Mouse (Mus musculus) R1 (cell line): Measurements from ENCODE around the gene Ndufb11.
A peak's percentile ranks its signal among the peaks of the same experiment; 100 is the strongest.

Experiments used
- DNase-seq: peaks from one replicate; pipeline ENCODE4 v3.0.0-alpha.2; 2018; ENCODE audit warnings: low read depth, low spot score

Ndufb11 gene

DNA sequence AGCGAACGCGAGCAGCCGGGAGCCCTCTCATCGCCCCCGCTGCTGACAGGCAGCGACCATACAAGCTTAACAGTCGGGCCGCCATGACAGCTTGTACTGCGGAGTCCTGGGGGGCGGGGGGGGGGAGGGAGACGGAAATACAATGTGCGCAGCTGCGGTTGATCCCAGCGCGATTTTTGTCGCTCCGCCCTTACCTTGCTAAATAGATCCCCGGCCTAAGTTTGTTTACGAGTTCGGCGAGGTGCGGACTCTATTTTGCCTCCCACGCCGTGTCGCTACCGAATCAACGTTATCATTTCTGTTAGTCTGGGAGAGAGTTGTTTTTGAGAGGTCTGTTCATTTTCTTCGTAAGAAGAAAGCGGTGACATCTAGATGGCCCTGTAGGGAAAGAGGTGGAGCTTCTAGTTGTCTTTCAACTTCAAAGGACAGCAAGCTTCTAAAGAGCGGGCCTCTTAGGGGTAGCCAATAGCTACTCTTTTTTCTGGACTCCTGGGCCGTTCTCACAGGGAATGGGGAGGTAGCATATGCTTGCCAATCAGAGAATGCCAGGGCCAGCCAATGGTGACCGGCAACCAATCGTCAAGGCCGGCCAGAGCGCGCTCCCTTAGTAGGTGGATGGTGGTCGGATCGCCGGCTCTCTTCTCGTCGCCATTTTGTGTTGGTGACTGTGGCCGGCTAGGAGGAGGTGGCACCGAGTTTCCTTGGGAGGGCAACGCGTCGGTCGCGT lies at the start of gene Ndufb11, which contains the start of gene Rbm10:
Gene Ndufb11, minus strand, starts transcription at position 444 of the 727 bp plus-strand sequence.
Gene Rbm10, plus strand, starts transcription at position 328 of the 727 bp plus-strand sequence.
- DNase-seq = peak; percentile 93

DNA sequence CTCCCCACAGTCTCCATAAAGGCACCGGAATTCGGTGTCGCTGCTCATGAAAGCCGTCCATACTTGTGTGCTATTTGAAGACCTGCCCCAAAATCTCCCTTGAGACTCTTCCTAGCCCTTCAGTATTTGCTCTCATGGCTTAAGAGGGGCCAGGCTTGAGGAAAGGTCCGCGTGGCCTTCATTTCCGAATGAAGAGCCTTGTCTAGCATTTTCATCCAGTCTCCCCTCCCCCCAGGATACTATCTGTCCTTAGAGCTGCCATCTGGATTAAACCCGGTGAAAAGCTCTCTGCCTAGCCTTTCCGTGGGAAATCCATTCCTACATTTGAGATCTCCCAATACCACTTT lies 46.0 kb upstream of the Ndufb11 start:
- no peak for DNase-seq

DNA sequence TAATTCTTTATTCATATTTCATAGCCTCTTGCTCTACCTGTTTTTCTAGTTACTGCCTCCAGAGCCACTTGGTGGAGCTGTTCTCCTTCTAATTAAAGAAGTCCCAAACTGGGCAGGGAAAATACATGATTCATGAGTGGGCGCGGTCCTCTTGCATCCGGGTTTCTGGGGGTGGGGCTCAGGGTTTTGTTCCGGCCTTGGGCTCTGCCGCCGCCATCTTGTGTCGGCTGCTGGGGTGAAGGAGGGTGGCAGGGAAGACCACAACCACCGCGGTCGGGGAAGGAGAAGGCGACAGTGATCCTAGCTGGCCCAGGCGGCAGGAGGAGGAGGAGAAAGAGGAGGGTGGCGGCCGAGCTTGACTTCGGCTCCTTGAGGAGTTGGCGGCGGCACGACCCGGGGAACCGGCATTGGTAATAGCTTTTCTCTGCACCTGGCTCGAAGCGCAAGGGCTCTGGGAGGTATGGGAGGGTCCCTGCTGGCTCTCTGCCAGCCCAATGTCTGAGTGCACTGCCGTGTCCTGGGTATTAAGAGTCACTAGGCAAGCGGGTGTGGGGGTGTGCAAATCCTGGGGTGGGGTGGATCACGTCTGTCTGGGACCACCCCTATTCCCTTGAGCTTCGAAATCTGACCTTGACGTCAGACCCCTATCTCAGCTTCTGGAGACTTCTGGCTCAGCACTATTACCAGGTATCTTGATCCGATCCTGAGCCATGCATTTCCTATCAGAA lies 45.5 kb upstream of the Ndufb11 start:
- DNase-seq = peak; percentile 95

DNA sequence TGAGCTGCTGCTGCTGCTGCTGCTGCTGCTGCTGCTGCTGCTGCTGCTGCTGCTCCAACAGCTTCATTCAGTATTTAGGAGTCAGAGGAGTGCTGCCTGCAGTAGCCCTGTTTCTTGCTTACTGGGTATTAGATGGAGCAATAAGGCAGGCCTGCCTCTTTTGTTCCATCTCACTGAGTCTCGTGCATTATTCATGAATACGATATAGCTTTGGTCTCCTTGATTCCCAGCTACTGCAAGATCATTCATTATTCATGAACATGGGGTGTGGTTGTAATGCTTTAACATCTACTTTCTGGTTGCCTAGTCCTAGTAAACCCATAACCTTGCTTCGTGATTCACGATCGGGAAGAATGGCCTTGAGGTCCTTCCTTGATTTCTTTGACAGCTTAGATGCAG lies 44.9 kb upstream of the Ndufb11 start:
- DNase-seq = no peak

DNA sequence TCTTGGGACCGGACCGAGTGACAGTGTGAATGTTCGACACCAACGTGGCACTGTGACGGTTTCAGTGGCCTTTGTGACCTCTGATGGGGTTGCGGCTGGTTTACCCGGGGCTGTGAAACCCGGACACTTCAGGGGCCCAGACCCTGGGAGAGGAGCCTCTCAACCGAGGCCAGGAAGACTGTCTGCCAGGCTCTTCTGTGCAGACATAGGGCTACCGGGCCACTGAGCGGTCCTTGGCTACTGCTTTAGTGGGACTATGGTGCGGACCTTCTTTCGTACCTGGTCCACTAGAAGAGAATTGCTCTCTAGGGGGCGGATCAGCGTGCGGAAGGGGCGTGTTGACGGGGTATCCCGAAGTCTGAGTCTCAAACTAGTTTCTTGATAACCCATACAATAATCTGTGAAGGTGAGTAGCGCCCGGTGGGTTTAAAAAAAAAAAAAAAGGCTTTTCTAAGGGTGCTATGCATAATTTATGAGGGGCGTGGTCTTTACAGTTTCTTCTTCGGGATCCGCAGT lies 41.5 kb upstream of the Ndufb11 start:
- peak; percentile 54 for DNase-seq

DNA sequence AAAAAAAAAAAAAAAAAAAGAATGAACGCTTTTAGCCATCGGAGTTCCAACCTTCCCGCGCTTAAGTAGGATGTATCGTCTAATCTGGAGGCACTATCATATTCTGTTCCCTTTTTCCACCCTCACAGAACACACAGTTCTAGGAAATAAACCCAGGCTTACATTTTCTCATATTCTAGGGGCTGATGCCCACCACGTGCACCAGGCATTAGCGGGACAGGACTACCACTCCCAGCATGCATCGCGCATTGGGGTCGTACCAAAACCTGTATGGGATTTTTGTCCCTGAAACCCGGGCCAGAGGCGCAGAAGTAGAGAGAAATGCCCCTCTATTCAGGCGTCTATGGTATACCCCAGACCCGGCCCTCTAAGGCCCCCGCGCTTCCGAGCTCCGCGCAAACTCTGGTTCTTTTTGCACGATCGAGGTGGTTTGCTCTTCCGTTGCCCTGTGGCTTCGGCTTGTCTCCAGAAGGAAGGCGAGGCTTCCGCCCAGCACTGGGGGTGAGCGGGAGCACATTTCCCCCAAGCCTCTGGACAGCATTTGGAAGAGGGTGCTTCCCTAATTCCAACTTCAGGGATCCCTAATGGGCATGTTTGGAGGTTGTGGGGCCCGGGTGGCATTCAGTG lies 40.7 kb upstream of the Ndufb11 start, which contains the start of gene Uba1:
Gene Uba1, plus strand, starts transcription at position 301 of the 627 bp plus-strand sequence.
- peak; percentile 95 for DNase-seq

DNA sequence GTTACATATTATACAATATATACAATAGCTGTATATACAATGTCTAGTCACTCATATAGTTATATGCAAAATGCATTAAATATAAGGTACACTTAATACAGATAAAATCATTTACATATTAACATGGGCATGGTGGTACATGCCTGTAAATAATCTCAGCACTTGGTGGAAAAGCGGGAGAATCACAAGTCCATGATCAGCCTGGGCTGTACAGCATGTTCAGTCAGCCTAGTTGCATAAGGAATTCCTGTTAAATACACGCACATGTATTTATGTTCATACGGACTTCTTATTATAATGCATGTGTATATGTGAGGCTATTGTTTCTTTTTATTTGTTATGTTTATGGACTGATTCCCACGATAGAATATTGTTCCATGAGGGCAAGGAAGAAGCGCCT lies 40.2 kb upstream of the Ndufb11 start:
- DNase-seq = no peak

DNA sequence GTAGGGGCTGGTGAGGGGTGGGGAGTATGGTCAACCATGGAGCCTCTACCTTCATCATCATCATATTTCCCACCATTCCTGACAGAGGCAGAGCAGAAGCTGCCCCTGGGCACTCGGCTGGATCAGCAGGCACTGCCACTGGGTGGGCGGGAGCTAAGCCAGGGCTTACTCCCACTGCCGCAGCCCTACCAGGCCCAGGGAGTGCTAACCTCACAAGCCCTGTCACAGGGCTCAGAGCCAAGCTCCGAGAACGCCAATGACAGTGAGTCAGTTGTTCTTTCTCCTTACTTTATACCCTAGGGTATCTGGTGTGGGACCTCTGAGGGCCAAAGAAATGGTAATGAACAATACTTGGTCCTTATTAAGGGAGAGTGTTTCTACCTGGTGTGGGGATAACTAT lies 27.4 kb upstream of the Ndufb11 start:
- no peak for DNase-seq

DNA sequence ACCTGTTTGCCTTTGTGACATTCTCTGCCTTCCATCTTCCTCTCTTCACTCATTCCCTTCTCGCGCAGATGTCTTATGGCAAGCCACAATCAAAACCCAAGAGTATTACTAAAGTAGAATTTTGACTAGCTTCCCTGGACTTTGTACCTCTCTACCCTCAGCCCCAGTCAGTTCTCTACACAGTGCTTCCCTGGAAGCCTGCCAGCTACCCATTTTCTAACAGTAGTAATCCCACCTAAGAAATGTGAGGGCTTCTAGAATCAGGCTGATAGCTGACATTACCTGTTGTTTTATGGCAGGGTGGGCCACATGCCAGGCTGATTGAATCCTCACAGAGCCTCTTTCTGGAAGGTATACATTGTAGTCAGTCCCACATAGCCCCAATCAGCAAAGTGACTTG lies 20.7 kb upstream of the Ndufb11 start:
- no peak for DNase-seq

DNA sequence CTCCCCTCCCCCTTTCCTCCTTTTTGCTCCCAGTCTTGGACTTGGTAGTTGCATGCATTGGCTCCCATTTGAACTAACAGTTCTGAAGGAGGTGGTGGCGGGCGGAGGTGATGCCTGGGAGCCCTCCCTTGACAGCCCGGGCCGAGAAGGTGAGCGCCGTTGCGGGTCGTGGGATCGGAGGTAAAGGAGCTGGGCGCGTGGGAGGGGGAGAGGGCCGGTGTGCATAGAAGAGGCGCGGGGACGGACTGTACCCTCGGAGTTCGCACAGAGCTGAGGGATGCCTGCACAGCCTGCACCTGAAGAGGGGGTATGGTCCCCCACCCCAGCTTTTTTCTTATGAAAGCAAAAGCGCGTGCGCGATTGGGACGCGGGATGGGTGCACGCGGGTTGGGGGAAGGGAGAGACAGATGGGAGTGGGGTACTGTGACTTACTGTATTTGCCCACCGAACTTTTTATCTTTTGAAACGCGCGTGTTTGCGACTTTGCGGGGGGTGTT lies 532 bp upstream of the Ndufb11 start:
- peak; percentile 48 for DNase-seq

DNA sequence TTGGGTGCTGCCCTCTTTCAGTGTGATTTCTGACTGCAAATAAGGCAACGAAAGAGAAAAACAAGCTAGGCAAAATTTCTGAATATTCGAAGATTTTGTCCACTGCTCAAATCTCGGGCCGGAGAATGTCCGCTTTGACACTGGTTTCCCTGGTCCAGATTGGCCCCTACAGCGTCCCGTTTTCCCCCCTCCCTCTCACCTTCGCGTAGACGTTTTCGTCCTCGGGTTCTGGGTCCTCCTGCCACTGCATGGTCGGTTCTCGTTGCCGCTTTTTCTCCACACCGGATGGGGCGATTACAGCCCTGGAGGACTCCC lies 601 bp downstream of the Ndufb11 start:
- DNase-seq = no peak

DNA sequence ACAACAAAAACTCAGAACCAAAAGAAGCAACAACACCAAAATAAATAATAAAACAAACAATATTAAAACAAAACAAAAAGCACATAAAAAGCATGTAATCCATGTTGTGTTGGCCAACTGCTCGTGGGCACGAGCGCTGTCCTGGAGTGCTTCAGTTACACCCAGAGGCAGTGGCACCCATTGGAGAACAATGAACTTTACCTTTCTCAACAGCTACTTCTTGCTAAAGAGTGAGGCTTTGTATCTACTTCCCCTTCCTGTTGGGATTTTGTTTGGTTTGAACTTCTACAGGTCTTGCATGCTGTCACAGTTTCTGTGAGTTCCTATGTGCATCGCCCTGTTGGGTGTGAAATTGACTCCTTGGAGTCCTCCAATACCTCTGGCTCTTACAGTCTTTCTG lies 8.9 kb downstream of the Ndufb11 start:
- no peak for DNase-seq

DNA sequence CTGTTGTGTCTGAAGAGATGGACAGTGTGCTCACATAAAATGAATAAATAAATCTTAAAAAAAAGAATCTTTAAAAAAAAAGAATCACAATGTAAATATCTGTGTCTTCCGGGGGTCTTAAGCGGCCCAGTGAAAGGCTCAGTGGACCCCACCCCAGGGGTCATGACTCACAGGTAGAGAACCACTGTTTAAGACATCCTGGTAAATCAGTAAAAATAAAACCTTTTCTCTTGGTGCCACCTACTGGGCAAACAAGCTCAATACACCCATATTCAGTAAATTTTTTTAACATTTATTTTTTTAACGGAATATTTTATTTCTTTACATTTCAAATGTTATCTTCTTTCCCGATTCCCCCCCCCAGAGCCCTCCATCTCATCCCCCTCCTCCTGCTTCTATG lies 29.5 kb downstream of the Ndufb11 start:
- DNase-seq = peak; percentile 1

DNA sequence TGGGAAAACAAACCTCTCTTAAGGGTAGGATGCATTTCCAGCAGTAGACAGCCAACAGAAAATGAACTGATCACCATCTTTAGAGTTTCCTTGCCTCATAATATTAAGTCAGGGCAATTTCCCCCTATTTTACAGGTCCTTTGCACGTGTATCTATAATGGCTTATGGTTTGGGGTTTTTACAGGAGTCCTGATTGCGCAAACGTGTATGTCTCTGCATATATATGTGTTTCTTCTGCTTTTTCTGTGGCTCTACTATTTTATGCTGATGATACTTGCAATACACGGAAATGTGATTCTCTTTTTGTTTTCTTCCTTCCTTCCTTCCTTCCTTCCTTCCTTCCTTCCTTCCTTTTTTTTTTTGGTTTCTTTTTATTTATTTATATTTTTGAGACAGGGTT lies 43.5 kb downstream of the Ndufb11 start:
- DNase-seq = no peak

DNA sequence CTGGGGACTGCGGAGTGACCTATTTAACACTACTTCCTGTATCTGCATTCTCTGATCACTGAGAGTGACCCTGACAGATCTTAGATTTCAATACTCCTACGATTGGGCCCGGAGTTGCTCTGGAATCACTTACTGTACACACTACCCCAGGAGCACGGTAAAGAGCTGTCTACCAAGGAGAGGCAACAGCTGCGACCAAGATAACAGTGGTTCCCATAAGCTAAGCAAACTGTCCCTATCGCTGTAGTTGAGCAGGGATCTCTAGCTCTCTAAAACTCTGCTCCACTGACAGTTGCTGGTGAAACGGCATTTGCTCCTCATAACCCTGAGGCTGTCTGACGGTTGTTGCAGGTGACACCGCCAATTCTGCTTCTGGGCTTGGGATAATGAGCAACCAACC lies 44.7 kb downstream of the Ndufb11 start:
- no peak for DNase-seq

DNA sequence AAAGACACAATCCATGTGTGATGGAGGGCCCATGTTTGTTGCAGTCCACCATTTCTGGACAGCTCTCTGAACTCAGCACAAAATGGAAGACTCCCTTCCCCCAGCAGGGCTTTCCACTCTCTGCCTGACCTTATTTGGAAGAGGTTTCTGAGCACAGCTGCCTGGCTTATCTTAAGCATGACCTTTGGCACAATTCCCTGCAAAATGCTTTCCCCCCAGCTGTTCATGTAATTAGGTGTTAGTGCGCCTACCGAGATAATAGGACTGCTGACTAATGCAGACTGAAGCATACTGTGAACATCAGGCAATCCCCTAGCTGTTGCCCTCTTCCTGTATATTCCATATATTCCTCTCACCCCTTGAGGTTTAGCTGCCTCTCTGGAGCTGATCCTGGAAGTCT lies 46.4 kb downstream of the Ndufb11 start:
- peak; percentile 36 for DNase-seq
